Mouse (Mus musculus): ENCODE results near the gene Myl6. TPM values are rescaled to one million over a fixed set of nuclear protein-coding genes. Genes with fewer than 3 reads are reported as not detected.
A peak's percentile ranks its signal among the peaks of the same experiment; 100 is the strongest.

Gene Myl6
- 742 and 751 TPM in 2 replicates for polyA plus RNA-seq (2014; fragmentation: Nextera tagmentation; extraction: Ambion mirVana)

DNA sequence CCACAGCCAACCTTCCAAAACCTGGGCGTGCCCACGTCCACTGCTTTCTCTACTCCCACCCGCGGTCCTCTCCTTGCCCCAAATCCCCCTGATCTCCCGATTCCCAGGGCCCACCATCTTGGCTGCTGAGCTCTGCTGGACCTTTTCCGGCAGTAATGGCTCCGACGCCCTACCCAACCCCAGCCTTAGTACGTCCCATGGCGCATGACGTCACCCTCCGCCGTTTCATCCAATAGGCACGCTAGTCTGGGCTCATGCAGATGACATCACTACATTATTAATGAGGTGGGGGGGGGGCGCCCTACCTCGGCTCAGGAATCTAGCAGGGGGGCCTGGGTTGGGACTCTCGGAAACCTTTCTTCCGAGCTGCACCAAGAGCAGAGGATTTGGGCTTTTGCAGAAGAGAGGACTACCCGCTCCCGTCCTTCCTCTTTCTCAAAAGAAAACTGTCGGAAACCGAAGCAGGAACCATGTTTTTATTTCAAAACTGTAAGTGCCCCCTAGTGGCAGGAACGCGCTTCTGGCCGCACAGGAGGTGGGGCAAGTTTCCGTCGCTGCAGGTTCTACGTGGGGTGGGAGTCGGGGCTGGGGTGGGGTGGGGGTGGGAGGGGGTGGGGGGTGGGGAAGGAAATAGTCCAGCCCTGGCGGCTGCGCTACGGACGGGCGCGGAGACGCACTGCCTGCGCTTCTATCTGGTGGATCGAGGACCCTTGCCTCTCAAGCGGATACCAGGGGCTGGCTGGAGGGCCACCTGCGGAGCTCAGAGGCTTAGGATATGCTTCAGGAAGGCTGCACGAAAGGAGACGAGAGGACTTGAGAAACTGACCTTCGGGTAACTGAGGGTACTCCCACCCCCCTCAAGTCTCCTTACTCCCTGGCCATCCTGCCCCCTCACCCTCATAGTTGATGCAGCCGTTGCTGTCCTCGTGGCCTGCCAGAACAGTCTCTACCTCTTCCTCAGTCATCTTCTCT lies at the start of gene Myl6:
Gene Myl6 (minus strand): TSS at position 451 of the 972 bp plus-strand sequence.
- Histone ChIP-seq H3K4me2 (replicated peaks; ENCODE audit: low read depth, low read length) (peak within 1 kb of the TSS; percentile 75), H3K4me1 (replicated peaks; ENCODE audit: control insufficient read depth, insufficient read depth, low read length) (peaks cover 11% of the 10 kb centered on the region), H3K27ac (ENCODE audit: low read depth, low read length) (peak within 1 kb of the TSS; percentile 80), H3K4me3 (ENCODE audit: low read depth, low read length) (peak within 1 kb of the TSS; percentile 76), H3K27me3 (ENCODE audit: control insufficient read depth, insufficient read depth, low read length) (no peaks in the 10 kb centered on the region; the same call in 1 of the 2 replicates), H3K9me3 (ENCODE audit: control insufficient read depth, low read length) (no peaks in the 10 kb centered on the region), H3K36me3 (ENCODE audit: control insufficient read depth, insufficient read depth, low read length) (peaks cover 4% of the 10 kb centered on the region; the same call in 1 of the 2 replicates), H3K9ac (ENCODE audit: low read depth, low read length) (peak within 1 kb of the TSS; percentile 74)
- under 1% methylated on average over 45 of the region's 45 CpGs for WGBS
- DNase-seq (ENCODE audit: low spot score) (peak; percentile 99), ATAC-seq (ENCODE audit: low FRiP score) (peak; percentile 94)

DNA sequence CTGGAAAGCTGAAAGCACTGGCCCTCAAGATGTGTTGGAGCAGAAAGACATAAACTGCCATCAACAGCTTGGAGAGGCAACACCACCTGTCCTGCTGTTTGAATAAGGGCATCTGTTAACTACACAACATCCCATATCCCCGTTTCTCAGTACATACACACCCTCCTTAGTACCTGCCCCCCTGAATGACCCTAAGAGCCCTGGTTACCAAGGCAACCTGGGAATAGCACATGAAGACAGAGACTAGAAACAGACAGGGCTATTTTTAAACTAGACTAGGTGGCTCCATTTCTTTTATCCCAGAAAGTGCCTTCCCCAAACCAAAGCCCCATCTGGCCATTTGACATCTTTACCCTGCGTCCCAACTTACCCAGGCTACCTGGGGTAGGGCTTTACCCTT lies 49.2 kb upstream of the Myl6 start:
- Histone ChIP-seq H3K27me3 (ENCODE audit: control insufficient read depth, insufficient read depth, low read length) (no peaks in the 10 kb centered on the region), H3K36me3 (ENCODE audit: control insufficient read depth, insufficient read depth, low read length) (peaks cover 11% of the 10 kb centered on the region), H3K4me2 (replicated peaks; ENCODE audit: low read depth, low read length) (no peak overlapping the region), H3K9ac (ENCODE audit: low read depth, low read length) (no peak overlapping the region), H3K4me3 (ENCODE audit: low read depth, low read length) (no peak overlapping the region), H3K27ac (ENCODE audit: low read depth, low read length) (no peak overlapping the region), H3K4me1 (replicated peaks; ENCODE audit: control insufficient read depth, insufficient read depth, low read length) (peaks cover 2% of the 10 kb centered on the region; the same call in 1 of the 2 replicates), H3K9me3 (ENCODE audit: control insufficient read depth, low read length) (no peaks in the 10 kb centered on the region)
- 82% methylated on average over 2 of the region's 2 CpGs for WGBS
- ATAC-seq (ENCODE audit: low FRiP score) = no peak
- DNase-seq (ENCODE audit: low spot score) = no peak

DNA sequence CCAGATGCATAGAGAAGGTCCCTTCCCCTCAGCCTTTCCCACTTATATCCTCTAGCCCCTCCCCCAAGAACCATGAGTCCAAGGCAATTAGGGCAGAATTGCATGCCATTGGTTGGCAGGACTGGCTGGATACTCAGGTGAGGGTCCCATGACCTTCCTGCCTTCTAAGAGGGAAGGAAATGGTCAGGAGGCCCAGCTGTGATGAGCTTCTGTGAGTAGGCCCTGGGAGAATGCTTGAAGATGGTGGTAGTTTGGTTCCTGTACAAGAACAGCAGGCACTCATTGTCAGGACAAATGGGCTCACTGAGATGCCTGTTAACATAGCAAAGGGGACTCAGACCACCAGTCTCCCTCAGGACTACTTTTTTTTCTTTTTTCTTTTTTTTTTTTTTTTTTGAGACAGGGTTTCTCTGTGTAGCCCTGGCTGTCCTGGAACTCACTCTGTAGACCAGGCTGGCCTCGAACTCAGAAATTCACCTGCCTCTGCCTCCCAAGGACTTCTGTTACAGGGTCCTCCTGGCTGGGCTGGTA lies 44.5 kb upstream of the Myl6 start:
- Histone ChIP-seq H3K4me1 (replicated peaks; ENCODE audit: control insufficient read depth, insufficient read depth, low read length) (no peaks in the 10 kb centered on the region), H3K27ac (ENCODE audit: low read depth, low read length) (no peak overlapping the region), H3K9me3 (ENCODE audit: control insufficient read depth, low read length) (no peaks in the 10 kb centered on the region), H3K4me3 (ENCODE audit: low read depth, low read length) (no peak overlapping the region), H3K27me3 (ENCODE audit: control insufficient read depth, insufficient read depth, low read length) (no peaks in the 10 kb centered on the region), H3K36me3 (ENCODE audit: control insufficient read depth, insufficient read depth, low read length) (no peaks in the 10 kb centered on the region), H3K4me2 (replicated peaks; ENCODE audit: low read depth, low read length) (no peak overlapping the region), H3K9ac (ENCODE audit: low read depth, low read length) (no peak overlapping the region)
- ATAC-seq (ENCODE audit: low FRiP score) (no peak), DNase-seq (ENCODE audit: low spot score) (no peak)
- 86% methylated on average over 1 of the region's 1 CpGs for WGBS

DNA sequence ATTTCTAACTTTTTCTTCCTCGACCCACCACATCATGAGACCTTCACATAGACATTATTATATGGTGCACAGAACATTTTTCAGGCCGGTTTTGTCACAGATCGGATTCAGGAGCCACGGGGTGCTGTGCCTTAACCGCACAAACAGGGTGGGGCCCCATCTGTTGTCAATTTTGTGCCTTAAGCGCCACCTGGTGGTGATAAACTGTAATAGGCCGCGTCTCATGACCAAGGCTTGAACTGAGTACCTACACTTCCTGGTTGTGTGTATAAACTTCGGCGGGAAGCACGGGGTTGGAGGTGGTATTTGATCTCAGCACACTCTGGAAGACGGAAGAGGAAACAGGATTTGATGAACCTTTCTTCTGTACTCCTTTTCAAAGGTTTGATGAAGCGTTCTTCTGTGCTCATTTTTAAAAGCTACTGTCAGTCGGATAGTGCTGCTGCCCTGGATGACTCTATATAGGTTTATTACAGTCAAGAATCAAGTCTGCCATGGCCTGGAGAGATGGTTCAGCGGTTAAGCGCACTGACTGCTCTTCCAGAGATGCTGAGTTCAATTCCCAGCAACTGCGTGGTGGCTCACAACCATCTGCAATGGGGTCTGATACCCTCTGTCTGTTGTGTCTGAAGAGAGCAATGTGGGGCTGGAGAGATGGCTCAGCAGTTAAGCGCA lies 42.5 kb upstream of the Myl6 start:
- DNase-seq (ENCODE audit: low spot score) (peak; percentile 92), ATAC-seq (ENCODE audit: low FRiP score) (peak; percentile 85)
- Histone ChIP-seq H3K9me3 (ENCODE audit: control insufficient read depth, low read length) (no peaks in the 10 kb centered on the region), H3K9ac (ENCODE audit: low read depth, low read length) (no peak overlapping the region), H3K4me2 (replicated peaks; ENCODE audit: low read depth, low read length) (no peak overlapping the region), H3K36me3 (ENCODE audit: control insufficient read depth, insufficient read depth, low read length) (no peaks in the 10 kb centered on the region), H3K4me1 (replicated peaks; ENCODE audit: control insufficient read depth, insufficient read depth, low read length) (no peaks in the 10 kb centered on the region), H3K27me3 (ENCODE audit: control insufficient read depth, insufficient read depth, low read length) (no peaks in the 10 kb centered on the region), H3K27ac (ENCODE audit: low read depth, low read length) (no peak overlapping the region), H3K4me3 (ENCODE audit: low read depth, low read length) (no peak overlapping the region)
- whole genome bisulfite sequencing = 19% methylated on average over 18 of the region's 18 CpGs

DNA sequence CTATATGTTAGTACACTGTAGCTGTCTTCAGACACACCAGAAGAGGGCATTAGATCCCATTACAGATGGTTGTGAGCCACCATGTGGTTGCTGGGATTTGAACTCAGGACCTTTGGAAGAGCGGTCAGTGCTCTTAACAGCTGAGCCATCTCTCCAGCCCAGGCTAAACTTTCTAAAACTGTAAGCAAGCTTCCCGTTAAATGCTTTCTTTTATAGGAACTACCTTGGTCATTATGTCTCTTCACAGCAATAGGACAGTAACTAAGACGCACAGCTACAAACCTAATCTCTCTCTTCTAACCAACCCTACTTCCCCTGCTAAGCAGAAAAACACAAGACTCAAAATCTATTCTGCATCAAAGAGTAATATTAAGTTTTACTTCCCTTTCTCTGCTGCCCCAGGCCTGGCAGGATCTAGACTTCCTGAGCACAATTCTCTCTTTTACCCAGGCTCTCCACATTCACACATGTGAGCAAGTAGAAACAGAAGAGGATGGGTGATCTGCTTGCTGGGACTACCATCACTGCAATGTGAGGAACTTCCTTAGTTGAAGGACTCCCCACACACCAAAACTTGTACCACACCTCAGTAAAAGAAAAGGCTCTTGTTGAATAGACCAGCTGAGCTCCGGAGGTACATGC lies 41.8 kb upstream of the Myl6 start:
- ATAC-seq (ENCODE audit: low FRiP score) = peak; percentile 56
- H3K4me3 ChIP-seq (ENCODE audit: low read depth, low read length) = no peak overlapping the region
- H3K4me2 ChIP-seq (replicated peaks; ENCODE audit: low read depth, low read length) = no peak overlapping the region
- no peak for DNase-seq (ENCODE audit: low spot score)
- H3K9ac ChIP-seq (ENCODE audit: low read depth, low read length) = no peak overlapping the region
- no peak overlapping the region for H3K27ac ChIP-seq (ENCODE audit: low read depth, low read length)
- H3K27me3 ChIP-seq (ENCODE audit: control insufficient read depth, insufficient read depth, low read length) = no peaks in the 10 kb centered on the region
- H3K9me3 ChIP-seq (ENCODE audit: control insufficient read depth, low read length) = no peaks in the 10 kb centered on the region
- no peaks in the 10 kb centered on the region for H3K4me1 ChIP-seq (replicated peaks; ENCODE audit: control insufficient read depth, insufficient read depth, low read length)
- no peaks in the 10 kb centered on the region for H3K36me3 ChIP-seq (ENCODE audit: control insufficient read depth, insufficient read depth, low read length)
- WGBS = 77% methylated on average over 4 of the region's 4 CpGs

DNA sequence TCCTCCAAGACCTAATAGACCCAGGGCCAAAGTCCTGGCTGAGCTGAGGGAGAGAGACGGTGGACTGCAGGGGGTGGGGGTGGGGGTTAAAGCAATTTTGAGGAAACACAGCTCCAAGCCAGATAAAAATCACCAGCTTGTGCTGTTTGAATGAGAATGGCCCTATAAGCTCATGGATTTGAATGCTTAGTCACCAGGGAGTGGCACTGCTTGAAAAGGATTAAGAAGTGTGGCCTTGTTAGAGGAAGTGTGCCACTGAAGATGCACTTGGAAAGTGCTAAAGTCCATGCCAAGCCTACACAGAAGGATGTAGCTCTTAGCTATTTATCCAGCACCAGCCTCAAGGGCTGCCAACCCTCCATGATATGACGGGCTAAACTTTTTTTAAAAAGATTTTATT lies 41.3 kb upstream of the Myl6 start:
- DNase-seq (ENCODE audit: low spot score) = no peak
- Histone ChIP-seq H3K27ac (ENCODE audit: low read depth, low read length) (no peak overlapping the region), H3K4me2 (replicated peaks; ENCODE audit: low read depth, low read length) (no peak overlapping the region), H3K9ac (ENCODE audit: low read depth, low read length) (no peak overlapping the region), H3K9me3 (ENCODE audit: control insufficient read depth, low read length) (no peaks in the 10 kb centered on the region), H3K4me3 (ENCODE audit: low read depth, low read length) (no peak overlapping the region), H3K36me3 (ENCODE audit: control insufficient read depth, insufficient read depth, low read length) (no peaks in the 10 kb centered on the region), H3K27me3 (ENCODE audit: control insufficient read depth, insufficient read depth, low read length) (no peaks in the 10 kb centered on the region), H3K4me1 (replicated peaks; ENCODE audit: control insufficient read depth, insufficient read depth, low read length) (no peaks in the 10 kb centered on the region)
- ATAC-seq (ENCODE audit: low FRiP score) = no peak
- WGBS = 82% methylated on average over 2 of the region's 2 CpGs

DNA sequence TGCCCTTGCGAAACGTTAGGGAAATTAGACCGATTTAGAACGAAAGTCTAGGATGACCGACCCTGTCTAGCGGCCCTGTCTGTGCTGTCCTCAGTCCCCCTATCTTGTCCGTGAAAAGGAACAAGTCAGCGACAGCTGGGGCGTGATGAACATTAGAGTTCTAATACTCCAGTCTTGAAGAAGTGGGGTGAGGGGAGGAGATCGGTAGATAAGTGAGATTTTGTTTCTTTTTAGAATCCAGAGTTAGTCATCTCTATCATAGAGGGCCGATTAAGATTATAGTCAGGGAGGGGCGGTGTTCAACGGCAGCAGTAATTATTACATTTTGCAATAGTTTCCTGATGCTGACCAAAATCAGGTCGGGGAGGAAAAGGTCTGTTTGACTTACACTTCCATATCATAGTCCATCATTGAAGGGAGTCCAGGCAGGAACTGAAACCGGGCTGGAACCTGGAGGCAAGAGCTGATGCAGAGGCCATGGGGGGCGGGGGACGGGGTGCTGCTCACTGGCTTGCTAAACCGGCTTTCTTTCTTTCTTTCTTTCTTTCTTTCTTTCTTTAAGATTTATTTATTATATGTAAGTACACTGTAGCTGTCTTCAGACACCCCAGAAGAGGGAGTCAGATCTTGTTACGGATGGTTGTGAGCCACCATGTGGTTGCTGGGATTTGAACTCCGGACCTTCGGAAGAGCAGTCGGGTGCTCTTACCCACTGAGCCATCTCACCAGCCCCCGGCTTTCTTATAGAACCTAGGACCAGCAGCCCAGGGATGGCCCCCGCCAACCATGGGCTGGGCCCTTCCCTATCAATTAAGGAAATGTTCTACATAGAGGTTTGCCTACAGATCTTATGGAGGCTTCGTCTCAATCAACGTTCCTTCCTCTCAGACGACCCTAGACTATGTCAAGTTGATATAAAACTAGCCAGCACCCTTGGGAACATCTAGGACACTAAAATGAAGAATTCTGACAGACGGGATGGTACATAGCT lies 32.7 kb upstream of the Myl6 start:
- H3K27me3 ChIP-seq (ENCODE audit: control insufficient read depth, insufficient read depth, low read length) = peaks cover 11% of the 10 kb centered on the region
- 34% methylated on average over 28 of the region's 28 CpGs for WGBS
- no peaks in the 10 kb centered on the region for H3K36me3 ChIP-seq (ENCODE audit: control insufficient read depth, insufficient read depth, low read length)
- ATAC-seq (ENCODE audit: low FRiP score) = 0 out of 2 replicates have a peak, but pooled peaks have one; percentile 26
- peaks cover 5% of the 10 kb centered on the region; the same call in 1 of the 2 replicates for H3K4me1 ChIP-seq (replicated peaks; ENCODE audit: control insufficient read depth, insufficient read depth, low read length)
- H3K4me3 ChIP-seq (ENCODE audit: low read depth, low read length) = peak overlapping the region; percentile 78
- peak overlapping the region; percentile 99 for H3K4me2 ChIP-seq (replicated peaks; ENCODE audit: low read depth, low read length)
- no peak for DNase-seq (ENCODE audit: low spot score)
- peak overlapping the region; percentile 35; the same call in 1 of the 2 replicates for H3K9ac ChIP-seq (ENCODE audit: low read depth, low read length)
- H3K27ac ChIP-seq (ENCODE audit: low read depth, low read length) = no peak overlapping the region
- no peaks in the 10 kb centered on the region for H3K9me3 ChIP-seq (ENCODE audit: control insufficient read depth, low read length)

All from hindbrain, embryonic 11.5 days (tissue).